Mouse (Mus musculus) layer of hippocampus, postnatal 10 days (tissue): ENCODE results near the gene Cse1l. TPM values are rescaled to one million over a fixed set of nuclear protein-coding genes. Genes with fewer than 3 reads are reported as not detected.

ENCODE experiments used
- DNase-seq, 2 experiments: peaks; one replicate each; pipeline ENCODE4 v3.0.0; 2021; ENCODE audit warnings: low spot score in 2 of 2
- total RNA-seq, 2 experiments: library from RNA; stranded (reverse); gene quantifications; 2 replicates each; pipeline ENCODE4 v1.2.3; 2021

The Cse1l gene
- total RNA-seq, 2 experiments from 2014 or later: 67.2 to 70.4 TPM

GRCm38 (mm10) chr2:166964773-166965172, 58.9 kb downstream of the Cse1l start:
- no peak for DNase-seq

GRCm38 (mm10) chr2:166973153-166973552, 67.3 kb downstream of the Cse1l start:
- DNase-seq: no peak

- no peak for DNase-seq
Measured at GRCm38 (mm10) chr2:166974177-166974872, 68.5 kb downstream of the Cse1l start.

DNA sequence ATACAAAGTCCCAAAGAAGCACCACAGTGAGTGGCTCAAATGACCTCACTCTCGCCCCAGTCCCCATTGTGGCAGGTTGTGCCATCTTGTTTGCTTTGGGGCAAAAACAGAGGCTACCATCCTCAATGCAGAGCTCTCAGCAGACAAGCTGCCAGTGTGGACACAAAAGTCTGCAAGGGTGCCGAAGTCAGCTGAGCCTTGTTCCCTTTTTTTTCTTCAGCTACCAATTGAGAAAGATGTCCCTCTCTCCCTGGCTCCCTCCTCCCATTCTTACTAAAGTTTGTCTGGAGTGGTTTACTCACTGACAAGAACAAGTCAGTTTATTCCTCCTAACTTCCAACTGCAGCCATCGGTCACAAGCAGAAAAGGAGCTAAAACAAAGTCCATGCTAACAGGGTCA, 70.5 kb downstream of the Cse1l start:
- DNase-seq: no peak

- no peak for DNase-seq
Measured at GRCm38 (mm10) chr2:166977490-166977889, 71.7 kb downstream of the Cse1l start.

GRCm38 (mm10) chr2:166980161-166980560, 74.3 kb downstream of the Cse1l start:
- DNase-seq: no peak

DNA sequence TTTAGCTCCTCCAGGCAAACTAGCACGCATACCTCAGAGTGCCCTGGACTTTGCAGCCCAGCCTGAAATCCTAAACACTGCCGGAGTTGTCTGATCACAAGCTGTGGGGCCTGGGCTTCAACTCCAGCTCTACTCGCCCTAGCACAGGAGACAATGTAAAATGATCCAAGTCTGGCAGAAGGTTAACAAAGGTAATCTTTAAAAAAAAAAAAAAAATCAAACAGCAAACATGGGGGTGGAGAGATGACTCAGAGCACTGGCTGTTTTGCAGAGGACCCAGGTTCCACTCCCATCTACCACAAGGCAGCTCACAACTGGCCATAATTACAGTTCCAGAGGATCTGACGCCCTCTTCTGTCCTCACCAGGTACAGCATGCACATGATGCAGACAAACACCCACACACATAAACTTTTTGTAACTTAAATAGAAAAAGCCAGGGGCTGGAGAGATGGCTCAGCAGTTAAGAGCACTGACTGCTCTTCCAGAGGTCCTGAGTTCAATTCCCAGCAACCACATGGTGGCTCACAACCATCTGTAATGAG, 77.6 kb downstream of the Cse1l start:
- no peak for DNase-seq

GRCm38 (mm10) chr2:166990861-166991260, 85.0 kb downstream of the Cse1l start:
- no peak for DNase-seq

- DNase-seq: no peak
Measured at GRCm38 (mm10) chr2:166991945-166992344, 86.1 kb downstream of the Cse1l start.

GRCm38 (mm10) chr2:166995021-166995795, 89.4 kb downstream of the Cse1l start:
- peak in 1 of 2 experiments; percentile 51 for DNase-seq

Other genes starting within 250 kb of the Cse1l start
- 10 to 100 TPM; 76.6 to 86.9 TPM for gene Prex1, start 192.2 kb upstream of the Cse1l start, total RNA-seq
- gene Trp53rkb, start 113.5 kb upstream of the Cse1l start, total RNA-seq: 1 to 10 TPM; 5.8 to 7.7 TPM
- 10 to 100 TPM; 35.9 to 39.7 TPM for gene Arfgef2, start 100.5 kb upstream of the Cse1l start, total RNA-seq
- gene Stau1, start 90.3 kb downstream of the Cse1l start, total RNA-seq: 10 to 100 TPM; 75.7 to 79.5 TPM
- 10 to 100 TPM; 34.8 to 36.1 TPM for gene Ddx27, start 109.2 kb downstream of the Cse1l start, total RNA-seq
- 10 to 100 TPM; 22.6 to 26.3 TPM for gene Znfx1, start 157.0 kb downstream of the Cse1l start, total RNA-seq